Mouse (Mus musculus) E14TG2a.4 (cell line): ENCODE measurements around the gene Mtch1.
"Not testable (repeated sequence)": the region's sequence is repeated elsewhere in the genome, so short reads cannot be mapped to it uniquely, and the experiment has no call there.

ENCODE experiments used
- H3K27me3 ChIP-seq: 2 replicates; pipeline ENCODE4 v1.6.1; 2014; ENCODE audit warnings: low read length, control low read depth; ENCODE audit not compliant: insufficient read depth
- H3K36me3 ChIP-seq: 2 replicates; pipeline ENCODE4 v1.6.1; 2014; ENCODE audit warnings: low read length, control low read depth; ENCODE audit not compliant: insufficient read depth
- H3K4me1 ChIP-seq: replicated peaks from 2 replicates; pipeline ENCODE4 v1.6.1; 2014; ENCODE audit warnings: low read depth, low read length, control low read depth
- H3K4me3 ChIP-seq: replicated peaks from 2 replicates; pipeline ENCODE4 v1.5.1; 2014; ENCODE audit warnings: mild to moderate bottlenecking, low read length
- H3K9me3 ChIP-seq: 2 replicates; pipeline ENCODE4 v1.6.1; 2014; ENCODE audit warnings: low read length, control low read depth
- CTCF ChIP-seq: conservative IDR thresholded peaks from 2 replicates; pipeline ENCODE4 v1.5.1; 2014; ENCODE audit warnings: low read length
- NANOG ChIP-seq: IDR thresholded peaks from 2 replicates; pipeline ENCODE4 v1.6.1; 2014; ENCODE audit warnings: borderline replicate concordance, low read length, mixed read lengths
- POU5F1 ChIP-seq: IDR thresholded peaks from 2 replicates; pipeline ENCODE4 v1.6.1; 2014; ENCODE audit warnings: low read length, borderline replicate concordance

Mtch1 gene

DNA sequence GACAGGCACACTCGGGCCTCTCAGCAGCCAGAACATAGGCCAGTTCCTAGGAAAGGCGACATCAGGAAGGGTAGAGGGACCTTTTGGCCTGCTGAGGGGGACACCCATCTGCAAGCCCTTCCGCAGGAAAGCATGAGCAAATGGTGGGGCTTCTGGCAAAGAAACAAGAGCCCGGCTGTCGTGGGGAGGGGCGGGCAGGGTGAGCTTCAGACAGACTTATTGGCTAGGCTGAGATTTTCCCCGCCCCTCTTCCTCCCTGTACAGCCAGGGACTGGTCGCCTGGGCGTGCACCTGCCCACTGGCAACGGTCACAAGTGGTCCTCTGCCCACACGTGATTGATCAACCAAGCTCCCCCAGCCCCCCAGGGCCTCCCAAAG, 8.7 kb upstream of the Mtch1 start:
- Histone ChIP-seq H3K4me1 (peaks cover 43% of the 10 kb centered on the region), H3K4me3 (peak overlapping the region; percentile 74), H3K9me3 (no peaks in the 10 kb centered on the region), H3K36me3 (no peaks in the 10 kb centered on the region), H3K27me3 (no peaks in the 10 kb centered on the region)
- TF ChIP-seq POU5F1 (no peak), NANOG (no peak), CTCF (no peak)

DNA sequence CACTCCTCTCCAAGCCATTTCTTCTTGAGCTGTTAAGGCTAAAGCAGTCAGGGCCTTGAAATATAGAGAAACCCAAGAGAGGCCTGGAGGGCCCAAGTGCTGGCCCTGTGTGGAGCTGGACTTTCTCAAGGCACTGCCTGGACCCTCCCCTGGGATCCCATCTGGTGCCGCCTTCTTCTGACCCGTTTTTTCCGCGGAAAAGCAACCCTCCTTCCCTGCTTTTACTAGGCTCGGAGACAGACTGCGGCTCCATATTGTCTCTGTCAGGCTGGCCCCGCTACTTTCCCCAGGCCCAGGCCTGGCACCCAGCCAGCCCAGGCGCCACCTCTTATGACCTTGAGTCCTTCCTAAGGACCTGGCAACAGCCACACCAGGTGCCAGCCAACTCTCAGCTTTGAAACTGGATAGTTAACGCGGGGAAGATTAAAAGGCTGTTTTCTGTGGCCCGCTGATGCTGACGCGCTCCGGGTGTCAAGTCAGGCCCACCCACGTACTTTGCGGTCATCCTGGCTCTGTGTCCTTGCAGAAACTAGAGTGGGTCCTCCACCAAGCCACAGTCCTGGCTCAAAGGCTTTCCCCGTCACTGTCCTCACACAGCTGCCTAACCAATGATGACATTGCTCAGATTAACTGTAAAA, 8.2 kb upstream of the Mtch1 start:
- Histone ChIP-seq H3K27me3 (no peaks in the 10 kb centered on the region), H3K36me3 (no peaks in the 10 kb centered on the region), H3K4me3 (peak overlapping the region; percentile 74), H3K9me3 (no peaks in the 10 kb centered on the region), H3K4me1 (peaks cover 43% of the 10 kb centered on the region)
- TF ChIP-seq CTCF, result no peak
- no peak for TF ChIP-seq POU5F1
- no peak for TF ChIP-seq NANOG

- H3K4me1 ChIP-seq, result peaks cover 43% of the 10 kb centered on the region
- TF ChIP-seq POU5F1, result no peak
- no peaks in the 10 kb centered on the region for H3K9me3 ChIP-seq
- peak overlapping the region; percentile 74 for H3K4me3 ChIP-seq
- no peaks in the 10 kb centered on the region for H3K36me3 ChIP-seq
- no peaks in the 10 kb centered on the region for H3K27me3 ChIP-seq
Measured at GRCm38 (mm10) chr17:29355461-29355840, 7.7 kb upstream of the Mtch1 start.

DNA sequence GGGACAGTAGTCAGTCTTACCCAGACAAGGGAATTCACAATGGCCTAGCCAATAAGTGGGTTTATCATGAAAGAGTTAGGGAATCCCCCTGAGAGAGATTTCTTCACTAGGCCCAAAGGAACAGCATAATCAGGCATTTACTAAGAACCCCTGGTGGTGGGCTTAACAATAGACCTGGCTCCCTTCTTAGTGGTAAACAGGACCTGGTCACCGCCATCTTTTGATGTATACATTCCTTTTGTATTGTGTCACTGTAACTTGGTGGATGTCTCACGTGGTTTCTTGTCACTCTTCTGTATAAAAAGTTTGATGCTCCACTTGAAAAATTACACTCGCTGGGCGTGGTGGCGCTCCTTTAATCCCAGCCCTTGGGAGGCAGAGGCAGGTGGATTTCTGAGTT, 3.3 kb upstream of the Mtch1 start:
- not testable (repeated sequence) for H3K36me3 ChIP-seq, H3K27me3 ChIP-seq, H3K9me3 ChIP-seq, H3K4me3 ChIP-seq
- H3K4me1 ChIP-seq, result peaks cover 53% of the 10 kb centered on the region

DNA sequence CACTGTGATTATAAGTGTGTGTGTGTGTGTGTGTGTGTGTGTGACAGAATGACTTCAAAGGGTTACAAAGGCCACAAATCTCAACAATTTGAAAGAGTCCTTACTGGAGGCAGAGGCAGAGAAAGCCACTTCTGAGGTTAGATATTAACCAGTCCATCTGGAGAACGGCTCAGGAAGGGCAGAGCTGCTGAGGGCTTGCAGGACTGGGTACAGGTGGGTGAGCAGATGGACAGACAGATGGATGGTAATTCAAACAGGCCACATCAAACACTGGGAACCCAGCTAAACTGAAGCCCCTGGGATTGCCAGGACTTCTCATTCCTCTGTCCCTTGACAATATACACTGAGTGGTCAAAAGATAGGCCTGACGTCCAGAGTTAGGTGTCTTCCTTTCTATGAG, 1.3 kb upstream of the Mtch1 start:
- Histone ChIP-seq H3K27me3 (no peaks in the 10 kb centered on the region), H3K36me3 (peaks cover 10% of the 10 kb centered on the region), H3K4me1 (peaks cover 58% of the 10 kb centered on the region), H3K9me3 (no peaks in the 10 kb centered on the region), H3K4me3 (no peak overlapping the region)
- no peak for TF ChIP-seq CTCF

GRCm38 (mm10) chr17:29347126-29347644, 549 bp downstream of the Mtch1 start:
- peak overlapping the region; percentile 89 for H3K4me3 ChIP-seq
- TF ChIP-seq POU5F1, result no peak
- no peak for TF ChIP-seq CTCF
- no peak for TF ChIP-seq NANOG
- H3K27me3 ChIP-seq, result no peaks in the 10 kb centered on the region
- H3K36me3 ChIP-seq, result peaks cover 25% of the 10 kb centered on the region
- no peaks in the 10 kb centered on the region for H3K9me3 ChIP-seq
- peaks cover 73% of the 10 kb centered on the region for H3K4me1 ChIP-seq

- TF ChIP-seq POU5F1 (no peak), CTCF (no peak), NANOG (no peak)
Measured at GRCm38 (mm10) chr17:29346496-29347125, 1.1 kb downstream of the Mtch1 start.

DNA sequence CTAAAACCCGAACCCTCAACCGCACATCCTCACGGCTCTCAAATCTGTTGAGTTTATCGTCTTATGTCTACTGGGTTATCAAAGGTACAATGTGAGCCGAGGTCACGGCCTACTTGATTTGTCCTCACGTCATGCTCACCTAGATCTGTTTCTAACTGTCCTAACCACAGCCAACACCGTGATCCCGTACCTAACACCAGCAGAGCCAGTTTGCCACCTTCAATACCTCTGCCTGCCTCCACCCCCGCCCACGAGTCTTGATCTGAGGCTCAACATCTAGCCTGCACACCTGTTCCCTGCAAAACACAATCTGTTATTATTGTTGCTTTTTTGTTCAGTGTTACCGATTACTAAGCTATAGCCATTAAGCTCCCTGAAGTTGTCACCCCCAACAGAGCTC, 2.5 kb downstream of the Mtch1 start:
- H3K4me1 ChIP-seq, result peaks cover 78% of the 10 kb centered on the region
- no peaks in the 10 kb centered on the region for H3K9me3 ChIP-seq
- no peaks in the 10 kb centered on the region for H3K27me3 ChIP-seq
- H3K4me3 ChIP-seq, result no peak overlapping the region
- TF ChIP-seq CTCF (no peak), NANOG (no peak), POU5F1 (no peak)
- peaks cover 29% of the 10 kb centered on the region for H3K36me3 ChIP-seq

More at GRCm38 (mm10) chr17:29346496-29347125, 1.1 kb downstream of the Mtch1 start:
- H3K4me1 ChIP-seq, result peaks cover 78% of the 10 kb centered on the region
- H3K27me3 ChIP-seq, result no peaks in the 10 kb centered on the region
- peak overlapping the region; percentile 89 for H3K4me3 ChIP-seq
- no peaks in the 10 kb centered on the region for H3K9me3 ChIP-seq
- H3K36me3 ChIP-seq, result peaks cover 25% of the 10 kb centered on the region

GRCm38 (mm10) chr17:29343241-29343640, 4.5 kb downstream of the Mtch1 start:
- no peak for TF ChIP-seq CTCF
- no peak for TF ChIP-seq POU5F1
- TF ChIP-seq NANOG, result no peak
- Histone ChIP-seq H3K9me3 (no peaks in the 10 kb centered on the region), H3K27me3 (no peaks in the 10 kb centered on the region), H3K4me1 (peaks cover 81% of the 10 kb centered on the region), H3K36me3 (peaks cover 50% of the 10 kb centered on the region), H3K4me3 (no peak overlapping the region)
